Mouse (Mus musculus): Measurements from ENCODE around the gene Gm21310. TPM values are rescaled to one million over a fixed set of nuclear protein-coding genes. Genes with fewer than 3 reads are reported as not detected.
"Not testable (repeated sequence)": the region's sequence is repeated elsewhere in the genome, so short reads cannot be mapped to it uniquely, and the experiment has no call there.

Gene Gm21310
- not detected in 2 replicates for polyA plus RNA-seq (2015; fragmentation: Nextera tagmentation; extraction: Ambion mirVana)

DNA sequence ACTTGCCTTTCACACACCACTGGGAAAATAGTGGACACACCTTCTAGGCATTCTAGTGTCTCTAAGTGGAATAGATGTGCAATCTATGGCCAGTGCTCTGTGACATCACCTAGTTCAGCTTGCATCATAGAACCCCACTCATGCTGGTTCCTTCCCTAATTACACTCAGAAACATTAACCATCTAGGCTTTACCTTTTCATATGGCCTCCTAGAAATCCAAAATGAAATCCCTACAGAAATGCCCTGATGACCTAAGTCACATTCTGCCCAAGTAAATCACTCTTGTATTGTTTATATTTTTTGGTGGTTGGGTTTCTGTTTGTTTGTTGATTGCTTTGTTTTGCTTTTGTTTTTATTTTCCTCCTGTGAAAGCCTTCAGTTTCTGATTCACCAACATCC is at the start of gene Gm21310:
Gene Gm21310 (minus strand): TSS at position 101 of the 400 bp plus-strand sequence.
- H3K27ac ChIP-seq (ENCODE audit: low read length); H3K4me2 ChIP-seq (ENCODE audit: low read length); H3K27me3 ChIP-seq (replicated peaks; ENCODE audit: control insufficient read depth, insufficient read depth, low read length); H3K9me3 ChIP-seq (ENCODE audit: control insufficient read depth, low read length); H3K4me1 ChIP-seq (replicated peaks; ENCODE audit: control insufficient read depth, insufficient read depth, low read length); H3K4me3 ChIP-seq (replicated peaks; ENCODE audit: low read length); ATAC-seq; H3K9ac ChIP-seq (replicated peaks; ENCODE audit: low read depth, low read length); H3K36me3 ChIP-seq (ENCODE audit: control insufficient read depth, insufficient read depth): not testable (repeated sequence)

Other genes starting within 250 kb of the Gm21310 start
- gene Gm20834, start 177.4 kb upstream of the Gm21310 start, polyA plus RNA-seq (2015; fragmentation: Nextera tagmentation; extraction: Ambion mirVana), result not detected in 2 replicates